Mouse (Mus musculus) E14TG2a.4 (cell line): ENCODE measurements at regions not wholly inside any gene's neighbourhood (a gene's known extent, or its start where the extent isn't known, plus 50 kb on each side); places are given as distances from the start of the nearest gene placed in this dataset.

Experiments used
- CTCF ChIP-seq: conservative IDR thresholded peaks from 2 replicates; pipeline ENCODE4 v1.5.1; 2014; ENCODE audit warnings: low read length
- NANOG ChIP-seq: IDR thresholded peaks from 2 replicates; pipeline ENCODE4 v1.6.1; 2014; ENCODE audit warnings: borderline replicate concordance, low read length, mixed read lengths

DNA sequence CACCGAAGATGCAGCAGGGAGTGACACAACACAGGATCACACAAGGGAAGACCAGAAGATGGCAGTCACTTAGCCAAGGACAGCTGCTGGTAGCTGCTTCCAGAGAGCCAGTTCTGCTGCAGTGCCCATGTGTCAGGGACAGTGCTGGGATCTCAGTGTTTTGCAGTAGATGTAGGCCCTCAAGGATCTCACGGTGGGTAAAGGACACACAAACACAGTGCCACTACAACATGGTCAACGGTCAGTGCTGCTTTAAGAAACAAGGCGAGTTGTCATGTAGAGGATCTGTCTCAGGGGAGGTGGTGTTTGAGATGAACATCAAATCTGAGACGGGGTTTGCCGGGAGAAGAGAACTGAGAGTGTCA is 80.5 kb upstream of the Cpsf6 start:
- TF ChIP-seq CTCF: no peak
- TF ChIP-seq NANOG: no peak
